Mouse (Mus musculus): ENCODE measurements around the gene Cym. TPM values are rescaled to one million over a fixed set of nuclear protein-coding genes. Genes with fewer than 3 reads are reported as not detected.

Gene Cym
- polyA plus RNA-seq (2014; fragmentation: Nextera tagmentation; extraction: Ambion mirVana) = 0.17 TPM in 1 of 2 replicates, not detected in the other

DNA sequence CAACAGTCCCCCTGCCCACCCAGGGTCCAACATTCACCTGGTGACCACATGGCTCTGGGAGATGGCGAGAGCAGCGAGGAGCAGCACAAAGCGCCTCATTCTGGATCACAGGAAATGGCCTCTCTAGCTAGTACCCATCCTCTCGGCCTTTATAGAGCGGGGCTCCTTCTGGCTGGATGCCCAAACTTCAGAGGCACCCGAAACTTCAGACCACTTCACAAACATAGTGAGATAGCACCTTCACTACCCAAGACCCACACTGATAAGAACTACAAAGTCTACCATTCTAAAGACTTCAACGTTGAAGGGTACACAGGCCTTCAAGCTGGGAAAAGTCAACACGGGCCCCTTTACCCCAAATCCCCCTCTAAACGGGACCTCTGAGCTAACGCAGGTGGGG lies at the start of gene Cym:
Gene Cym (minus strand): TSS at position 125 of the 400 bp plus-strand sequence.
- Histone ChIP-seq H3K36me3 (ENCODE audit: control insufficient read depth, insufficient read depth, low read length) (no peaks in the 10 kb centered on the region), H3K9me3 (replicated peaks; ENCODE audit: control insufficient read depth, low read length) (no peaks in the 10 kb centered on the region), H3K4me2 (no peak within 1 kb of the TSS), H3K27me3 (ENCODE audit: control insufficient read depth, insufficient read depth, low read length) (no peaks in the 10 kb centered on the region), H3K27ac (ENCODE audit: low read depth, low read length) (no peak within 1 kb of the TSS), H3K4me1 (ENCODE audit: control insufficient read depth, insufficient read depth, low read length) (no peaks in the 10 kb centered on the region), H3K9ac (ENCODE audit: low read depth, low read length) (no peak within 1 kb of the TSS), H3K4me3 (ENCODE audit: low read depth, low read length) (no peak within 1 kb of the TSS)
- no peak for ATAC-seq (replicated peaks; ENCODE audit: insufficient number of reproducible peaks, low FRiP score, low TSS enrichment)
- 77% methylated on average over 10 of the region's 10 CpGs for WGBS (ENCODE audit: insufficient replicate concordance)

- 71% methylated on average over 2 of the region's 2 CpGs for WGBS (ENCODE audit: insufficient replicate concordance)
- no peak overlapping the region for H3K27ac ChIP-seq (ENCODE audit: low read depth, low read length)
- no peak for ATAC-seq (replicated peaks; ENCODE audit: insufficient number of reproducible peaks, low FRiP score, low TSS enrichment)
- H3K27me3 ChIP-seq (ENCODE audit: control insufficient read depth, insufficient read depth, low read length) = no peaks in the 10 kb centered on the region
- H3K4me3 ChIP-seq (ENCODE audit: low read depth, low read length) = no peak overlapping the region
- no peaks in the 10 kb centered on the region for H3K4me1 ChIP-seq (ENCODE audit: control insufficient read depth, insufficient read depth, low read length)
- no peak overlapping the region for H3K9ac ChIP-seq (ENCODE audit: low read depth, low read length)
- no peaks in the 10 kb centered on the region for H3K36me3 ChIP-seq (ENCODE audit: control insufficient read depth, insufficient read depth, low read length)
- H3K4me2 ChIP-seq = no peak overlapping the region
- no peaks in the 10 kb centered on the region for H3K9me3 ChIP-seq (replicated peaks; ENCODE audit: control insufficient read depth, low read length)
Observed at GRCm38 (mm10) chr3:107266814-107267345, 45.3 kb upstream of the Cym start.

GRCm38 (mm10) chr3:107261851-107262165 lies 40.3 kb upstream of the Cym start:
- ATAC-seq (replicated peaks; ENCODE audit: insufficient number of reproducible peaks, low FRiP score, low TSS enrichment) = no peak
- Histone ChIP-seq H3K9me3 (replicated peaks; ENCODE audit: control insufficient read depth, low read length) (no peaks in the 10 kb centered on the region), H3K27me3 (ENCODE audit: control insufficient read depth, insufficient read depth, low read length) (no peaks in the 10 kb centered on the region), H3K4me3 (ENCODE audit: low read depth, low read length) (no peak overlapping the region), H3K36me3 (ENCODE audit: control insufficient read depth, insufficient read depth, low read length) (no peaks in the 10 kb centered on the region), H3K4me1 (ENCODE audit: control insufficient read depth, insufficient read depth, low read length) (peaks cover 2% of the 10 kb centered on the region; the same call in 1 of the 2 replicates), H3K4me2 (no peak overlapping the region), H3K9ac (ENCODE audit: low read depth, low read length) (no peak overlapping the region), H3K27ac (ENCODE audit: low read depth, low read length) (no peak overlapping the region)
- 70% methylated on average over 7 of the region's 7 CpGs for WGBS (ENCODE audit: insufficient replicate concordance)

GRCm38 (mm10) chr3:107260956-107261850 lies 39.7 kb upstream of the Cym start:
- Histone ChIP-seq H3K4me2 (no peak overlapping the region), H3K27me3 (ENCODE audit: control insufficient read depth, insufficient read depth, low read length) (no peaks in the 10 kb centered on the region), H3K4me3 (ENCODE audit: low read depth, low read length) (no peak overlapping the region), H3K9ac (ENCODE audit: low read depth, low read length) (no peak overlapping the region), H3K27ac (ENCODE audit: low read depth, low read length) (no peak overlapping the region), H3K9me3 (replicated peaks; ENCODE audit: control insufficient read depth, low read length) (no peaks in the 10 kb centered on the region), H3K4me1 (ENCODE audit: control insufficient read depth, insufficient read depth, low read length) (peaks cover 2% of the 10 kb centered on the region; the same call in 1 of the 2 replicates), H3K36me3 (ENCODE audit: control insufficient read depth, insufficient read depth, low read length) (no peaks in the 10 kb centered on the region)
- no peak; the same call in 1 of the 2 replicates for ATAC-seq (replicated peaks; ENCODE audit: insufficient number of reproducible peaks, low FRiP score, low TSS enrichment)
- WGBS (ENCODE audit: insufficient replicate concordance) = 54% methylated on average over 8 of the region's 8 CpGs

GRCm38 (mm10) chr3:107257924-107258323 lies 36.4 kb upstream of the Cym start:
- Histone ChIP-seq H3K4me2 (no peak overlapping the region), H3K9me3 (replicated peaks; ENCODE audit: control insufficient read depth, low read length) (no peaks in the 10 kb centered on the region), H3K27me3 (ENCODE audit: control insufficient read depth, insufficient read depth, low read length) (no peaks in the 10 kb centered on the region), H3K9ac (ENCODE audit: low read depth, low read length) (no peak overlapping the region), H3K36me3 (ENCODE audit: control insufficient read depth, insufficient read depth, low read length) (no peaks in the 10 kb centered on the region), H3K4me3 (ENCODE audit: low read depth, low read length) (no peak overlapping the region), H3K27ac (ENCODE audit: low read depth, low read length) (no peak overlapping the region), H3K4me1 (ENCODE audit: control insufficient read depth, insufficient read depth, low read length) (peaks cover 2% of the 10 kb centered on the region; the same call in 1 of the 2 replicates)
- 54% methylated on average over 5 of the region's 5 CpGs for WGBS (ENCODE audit: insufficient replicate concordance)
- ATAC-seq (replicated peaks; ENCODE audit: insufficient number of reproducible peaks, low FRiP score, low TSS enrichment) = no peak

- H3K9me3 ChIP-seq (replicated peaks; ENCODE audit: control insufficient read depth, low read length) = no peaks in the 10 kb centered on the region
- H3K4me2 ChIP-seq = no peak overlapping the region
- H3K27me3 ChIP-seq (ENCODE audit: control insufficient read depth, insufficient read depth, low read length) = no peaks in the 10 kb centered on the region
- no peak overlapping the region for H3K27ac ChIP-seq (ENCODE audit: low read depth, low read length)
- peaks cover 2% of the 10 kb centered on the region; the same call in 1 of the 2 replicates for H3K4me1 ChIP-seq (ENCODE audit: control insufficient read depth, insufficient read depth, low read length)
- H3K36me3 ChIP-seq (ENCODE audit: control insufficient read depth, insufficient read depth, low read length) = no peaks in the 10 kb centered on the region
- 67% methylated on average over 7 of the region's 7 CpGs for WGBS (ENCODE audit: insufficient replicate concordance)
- no peak overlapping the region for H3K4me3 ChIP-seq (ENCODE audit: low read depth, low read length)
- ATAC-seq (replicated peaks; ENCODE audit: insufficient number of reproducible peaks, low FRiP score, low TSS enrichment) = no peak
- no peak overlapping the region for H3K9ac ChIP-seq (ENCODE audit: low read depth, low read length)
Observed at GRCm38 (mm10) chr3:107256724-107257123, 35.2 kb upstream of the Cym start.

DNA sequence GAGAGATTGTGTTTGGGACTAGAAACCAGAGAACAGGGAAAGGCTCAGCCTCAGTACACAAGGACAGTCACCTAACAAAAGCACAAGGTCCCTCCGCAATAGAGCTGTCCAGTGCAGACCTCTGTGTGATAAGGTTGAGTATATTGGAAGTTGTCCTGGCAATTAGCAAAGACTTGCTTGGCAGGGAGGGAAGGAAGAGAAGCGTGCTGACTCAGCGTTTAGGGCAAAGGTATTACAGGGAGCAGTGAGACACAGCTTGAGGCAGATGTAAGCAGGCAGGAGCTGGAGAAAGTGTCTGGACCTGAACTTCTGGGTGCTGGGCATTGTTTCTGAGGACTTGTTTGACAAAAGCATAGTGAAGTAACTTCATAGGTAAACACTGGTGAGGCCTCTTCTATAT lies 34.5 kb upstream of the Cym start:
- Histone ChIP-seq H3K9me3 (replicated peaks; ENCODE audit: control insufficient read depth, low read length) (no peaks in the 10 kb centered on the region), H3K4me3 (ENCODE audit: low read depth, low read length) (no peak overlapping the region), H3K27me3 (ENCODE audit: control insufficient read depth, insufficient read depth, low read length) (no peaks in the 10 kb centered on the region), H3K4me1 (ENCODE audit: control insufficient read depth, insufficient read depth, low read length) (no peaks in the 10 kb centered on the region), H3K27ac (ENCODE audit: low read depth, low read length) (no peak overlapping the region), H3K4me2 (no peak overlapping the region), H3K36me3 (ENCODE audit: control insufficient read depth, insufficient read depth, low read length) (no peaks in the 10 kb centered on the region), H3K9ac (ENCODE audit: low read depth, low read length) (no peak overlapping the region)
- no peak for ATAC-seq (replicated peaks; ENCODE audit: insufficient number of reproducible peaks, low FRiP score, low TSS enrichment)
- WGBS (ENCODE audit: insufficient replicate concordance) = 81% methylated on average over 3 of the region's 3 CpGs

DNA sequence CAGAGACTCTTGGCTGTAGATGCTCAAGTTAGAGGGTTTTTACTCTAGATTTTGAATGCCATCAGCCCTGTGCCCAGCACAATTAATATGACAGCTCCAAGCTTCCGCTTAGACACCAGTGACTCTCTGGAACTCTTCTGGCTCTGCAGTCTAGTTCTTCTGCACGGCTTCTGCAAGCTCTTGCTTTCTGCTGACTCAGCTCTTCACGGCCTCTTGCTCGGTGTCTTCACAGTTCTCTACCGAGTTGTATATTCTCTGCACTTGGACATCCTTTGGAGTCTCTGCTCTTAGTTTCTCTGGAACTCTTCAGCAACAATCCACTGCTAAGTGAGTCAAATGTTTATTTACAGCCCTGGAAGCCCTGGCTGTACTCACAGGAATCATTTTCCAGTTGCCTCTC lies 32.4 kb upstream of the Cym start:
- H3K27me3 ChIP-seq (ENCODE audit: control insufficient read depth, insufficient read depth, low read length) = no peaks in the 10 kb centered on the region
- H3K27ac ChIP-seq (ENCODE audit: low read depth, low read length) = no peak overlapping the region
- no peak overlapping the region for H3K9ac ChIP-seq (ENCODE audit: low read depth, low read length)
- 74% methylated on average over 5 of the region's 5 CpGs for WGBS (ENCODE audit: insufficient replicate concordance)
- ATAC-seq (replicated peaks; ENCODE audit: insufficient number of reproducible peaks, low FRiP score, low TSS enrichment) = no peak
- H3K4me2 ChIP-seq = no peak overlapping the region
- no peak overlapping the region for H3K4me3 ChIP-seq (ENCODE audit: low read depth, low read length)
- no peaks in the 10 kb centered on the region for H3K36me3 ChIP-seq (ENCODE audit: control insufficient read depth, insufficient read depth, low read length)
- H3K9me3 ChIP-seq (replicated peaks; ENCODE audit: control insufficient read depth, low read length) = no peaks in the 10 kb centered on the region
- no peaks in the 10 kb centered on the region for H3K4me1 ChIP-seq (ENCODE audit: control insufficient read depth, insufficient read depth, low read length)
